Mouse (Mus musculus) forebrain, embryonic 11.5 days (tissue): ENCODE measurements around the gene Olfr1032. TPM values are rescaled to one million over a fixed set of nuclear protein-coding genes. Genes with fewer than 3 reads are reported as not detected.

ENCODE experiments used
- polyA plus RNA-seq: library from polyadenylated mRNA; unstranded; fragments of >200 nt; fragmentation: Nextera tagmentation; extraction: Ambion mirVana; gene quantifications from 2 replicates; pipeline ENCODE4 v1.2.1, GENCODE M21; 2014

The Olfr1032 gene
- polyA plus RNA-seq, 1 experiment from 2014 or later: not detected

Other genes with a start within 250 kb of the Olfr1032 start
- gene Olfr1012, start 242.8 kb upstream of the Olfr1032 start, polyA plus RNA-seq: not detected in 2 replicates
- gene Olfr1013, start 238.4 kb upstream of the Olfr1032 start, polyA plus RNA-seq: not detected in 2 replicates
- not detected in 2 replicates for gene Olfr1014, start 232.8 kb upstream of the Olfr1032 start, polyA plus RNA-seq
- gene Olfr1015, start 223.5 kb upstream of the Olfr1032 start, polyA plus RNA-seq: not detected in 2 replicates
- not detected in 2 replicates for gene Olfr1016, start 203.0 kb upstream of the Olfr1032 start, polyA plus RNA-seq
- gene Olfr1018, start 187.1 kb upstream of the Olfr1032 start, polyA plus RNA-seq: not detected in 2 replicates
- not detected in 2 replicates for gene Olfr1019, start 160.1 kb upstream of the Olfr1032 start, polyA plus RNA-seq
- not detected in 2 replicates for gene Olfr1020, start 158.5 kb upstream of the Olfr1032 start, polyA plus RNA-seq
- not detected in 2 replicates for gene Olfr1022, start 136.9 kb upstream of the Olfr1032 start, polyA plus RNA-seq
- not detected in 2 replicates for gene Olfr1023, start 119.9 kb upstream of the Olfr1032 start, polyA plus RNA-seq
- gene Olfr1024, start 100.5 kb upstream of the Olfr1032 start, polyA plus RNA-seq: not detected in 2 replicates
- gene Olfr1025-ps1, start 90.3 kb upstream of the Olfr1032 start, polyA plus RNA-seq: not detected in 2 replicates
- not detected in 2 replicates for gene Olfr1026, start 84.0 kb upstream of the Olfr1032 start, polyA plus RNA-seq
- not detected in 2 replicates for gene Olfr1028, start 55.1 kb upstream of the Olfr1032 start, polyA plus RNA-seq
- not detected in 2 replicates for gene Olfr1029, start 31.6 kb upstream of the Olfr1032 start, polyA plus RNA-seq
- gene Olfr1030, start 26.3 kb upstream of the Olfr1032 start, polyA plus RNA-seq: not detected in 2 replicates
- gene Olfr1031, start 15.2 kb upstream of the Olfr1032 start, polyA plus RNA-seq: not detected in 2 replicates
- not detected in 2 replicates for gene Olfr1033, start 15.1 kb downstream of the Olfr1032 start, polyA plus RNA-seq
- gene Olfr1034, start 40.3 kb downstream of the Olfr1032 start, polyA plus RNA-seq: not detected in 2 replicates
- not detected in 2 replicates for gene Olfr1036, start 68.5 kb downstream of the Olfr1032 start, polyA plus RNA-seq
- gene Olfr1037, start 81.8 kb downstream of the Olfr1032 start, polyA plus RNA-seq: not detected in 2 replicates
- not detected in 2 replicates for gene Olfr1039, start 130.4 kb downstream of the Olfr1032 start, polyA plus RNA-seq
- not detected in 2 replicates for gene Olfr1040, start 141.2 kb downstream of the Olfr1032 start, polyA plus RNA-seq
- not detected in 2 replicates for gene Olfr1042, start 156.3 kb downstream of the Olfr1032 start, polyA plus RNA-seq
- not detected in 2 replicates for gene Olfr1043, start 162.0 kb downstream of the Olfr1032 start, polyA plus RNA-seq
- gene Olfr1044, start 172.3 kb downstream of the Olfr1032 start, polyA plus RNA-seq: not detected in 2 replicates
- not detected in 2 replicates for gene Olfr52, start 180.1 kb downstream of the Olfr1032 start, polyA plus RNA-seq
- gene Olfr1045, start 197.5 kb downstream of the Olfr1032 start, polyA plus RNA-seq: not detected in 2 replicates
- not detected in 2 replicates for gene Olfr1046, start 213.8 kb downstream of the Olfr1032 start, polyA plus RNA-seq
- not detected in 2 replicates for gene Olfr1047, start 225.9 kb downstream of the Olfr1032 start, polyA plus RNA-seq
- gene Olfr1048, start 234.7 kb downstream of the Olfr1032 start, polyA plus RNA-seq: not detected in 2 replicates